Mouse (Mus musculus): ENCODE results near the gene Plk5. TPM values are rescaled to one million over a fixed set of nuclear protein-coding genes. Genes with fewer than 3 reads are reported as not detected.
A peak's percentile ranks its signal among the peaks of the same experiment; 100 is the strongest.
"Not testable (repeated sequence)": the region's sequence is repeated elsewhere in the genome, so short reads cannot be mapped to it uniquely, and the experiment has no call there.

Plk5 gene
- polyA plus RNA-seq, 1 experiment: not detected

- Histone ChIP-seq H3K4me1 (ENCODE audit: control insufficient read depth) (peaks cover 75% of the 10 kb centered on the region), H3K27me3 (ENCODE audit: control insufficient read depth) (peaks cover 41% of the 10 kb centered on the region)
These were observed 14.6 kb upstream of the Plk5 start for GRCm38 (mm10) chr10:80341491-80342304.

GRCm38 (mm10) chr10:80342305-80342748 lies 13.9 kb upstream of the Plk5 start:
- peaks cover 17% of the 10 kb centered on the region for H3K9me3 ChIP-seq (ENCODE audit: control insufficient read depth, low read length)
- TF ChIP-seq TAL1 (IDR thresholded peaks at IDR 0.05; ENCODE audit: low read length) (no peak), GATA1 (IDR thresholded peaks at IDR 0.05; ENCODE audit: low read length) (no peak)
- peaks cover 3% of the 10 kb centered on the region for H3K36me3 ChIP-seq (ENCODE audit: control insufficient read depth)
- peak overlapping the region; percentile 69 for H3K4me3 ChIP-seq (replicated peaks)
- peaks cover 46% of the 10 kb centered on the region for H3K27me3 ChIP-seq (ENCODE audit: control insufficient read depth)
- peaks cover 79% of the 10 kb centered on the region for H3K4me1 ChIP-seq (ENCODE audit: control insufficient read depth)

More at GRCm38 (mm10) chr10:80341491-80342304, 14.6 kb upstream of the Plk5 start:
- TF ChIP-seq TAL1 (IDR thresholded peaks at IDR 0.05; ENCODE audit: low read length) (no peak), GATA1 (IDR thresholded peaks at IDR 0.05; ENCODE audit: low read length) (no peak)
- Histone ChIP-seq H3K36me3 (ENCODE audit: control insufficient read depth) (peaks cover 9% of the 10 kb centered on the region), H3K9me3 (ENCODE audit: control insufficient read depth, low read length) (peaks cover 17% of the 10 kb centered on the region), H3K4me3 (replicated peaks) (peak overlapping the region; percentile 69)

DNA sequence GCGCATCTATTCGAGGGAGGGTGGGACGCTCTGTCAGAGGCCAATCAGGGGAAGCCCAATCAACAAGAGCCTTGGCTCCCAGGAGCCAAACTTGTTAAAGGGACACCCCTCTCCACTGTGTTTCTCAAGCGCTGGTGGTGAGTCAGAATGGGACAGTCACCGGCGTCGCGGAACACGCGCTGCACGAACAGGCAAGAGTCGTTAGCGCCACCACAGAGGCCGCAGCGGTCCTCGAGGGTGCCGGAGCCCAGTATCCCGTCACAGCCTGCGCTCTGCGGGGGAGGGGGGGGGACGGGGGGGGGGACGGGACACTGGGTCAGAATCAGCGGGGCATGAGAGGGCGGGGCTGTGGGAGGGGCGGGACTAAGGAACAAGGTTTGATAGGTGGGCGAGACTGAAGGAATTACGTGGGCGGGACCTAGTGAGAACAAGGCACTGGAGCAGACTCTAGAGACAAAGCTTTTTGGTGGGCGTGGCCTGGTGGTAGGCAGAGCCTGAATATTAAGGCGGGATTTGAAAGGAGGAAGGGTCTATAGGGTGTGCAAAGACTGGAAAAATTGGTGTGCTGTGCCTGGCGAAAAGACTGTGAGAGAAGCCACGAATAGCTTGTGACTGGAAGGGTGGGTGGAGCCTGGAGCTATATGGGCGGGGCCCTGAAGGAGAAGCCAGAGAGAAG lies 13.4 kb upstream of the Plk5 start:
- TF ChIP-seq GATA1 (IDR thresholded peaks at IDR 0.05; ENCODE audit: low read length) (no peak), TAL1 (IDR thresholded peaks at IDR 0.05; ENCODE audit: low read length) (no peak)
- Histone ChIP-seq H3K9me3 (ENCODE audit: control insufficient read depth, low read length) (peaks cover 17% of the 10 kb centered on the region), H3K36me3 (ENCODE audit: control insufficient read depth) (peaks cover 3% of the 10 kb centered on the region; the same call in 1 of the 2 replicates), H3K4me1 (ENCODE audit: control insufficient read depth) (peaks cover 85% of the 10 kb centered on the region), H3K4me3 (replicated peaks) (peak overlapping the region; percentile 69), H3K27me3 (ENCODE audit: control insufficient read depth) (peaks cover 51% of the 10 kb centered on the region)

GRCm38 (mm10) chr10:80343425-80343895 lies 12.8 kb upstream of the Plk5 start:
- H3K27me3 ChIP-seq (ENCODE audit: control insufficient read depth): peaks cover 57% of the 10 kb centered on the region
- no peaks in the 10 kb centered on the region for H3K36me3 ChIP-seq (ENCODE audit: control insufficient read depth)
- H3K4me3 ChIP-seq (replicated peaks): peak overlapping the region; percentile 69
- peaks cover 17% of the 10 kb centered on the region for H3K9me3 ChIP-seq (ENCODE audit: control insufficient read depth, low read length)
- no peak for TF ChIP-seq GATA1 (IDR thresholded peaks at IDR 0.05; ENCODE audit: low read length)
- TF ChIP-seq TAL1 (IDR thresholded peaks at IDR 0.05; ENCODE audit: low read length): no peak
- H3K4me1 ChIP-seq (ENCODE audit: control insufficient read depth): peaks cover 87% of the 10 kb centered on the region

DNA sequence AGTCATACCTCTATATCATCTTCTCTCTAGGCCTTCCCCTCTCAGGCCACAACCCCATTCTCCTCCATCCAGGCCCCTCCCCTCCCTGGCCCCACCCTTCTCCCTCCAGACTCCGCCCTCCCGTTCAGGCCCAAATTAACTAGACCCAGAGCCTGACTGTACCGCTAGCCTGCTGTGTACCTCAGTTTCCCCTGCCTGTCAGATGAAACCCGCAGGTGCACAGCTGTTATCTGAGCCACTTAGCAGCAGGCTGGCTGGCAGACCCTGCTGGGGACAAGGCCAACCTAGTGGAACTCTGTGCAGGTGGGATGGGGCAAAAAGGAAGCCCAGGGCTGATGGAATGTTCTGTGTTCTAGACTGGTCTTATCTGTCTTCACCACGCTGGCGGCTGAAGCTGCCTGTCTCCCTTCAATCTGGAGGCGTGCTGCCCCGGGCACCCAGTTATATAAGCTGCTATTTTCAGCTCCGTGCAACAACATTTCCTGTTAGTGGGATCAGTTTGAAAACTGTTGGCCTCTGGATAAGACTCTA lies 12.1 kb upstream of the Plk5 start:
- peaks cover 93% of the 10 kb centered on the region for H3K4me1 ChIP-seq (ENCODE audit: control insufficient read depth)

DNA sequence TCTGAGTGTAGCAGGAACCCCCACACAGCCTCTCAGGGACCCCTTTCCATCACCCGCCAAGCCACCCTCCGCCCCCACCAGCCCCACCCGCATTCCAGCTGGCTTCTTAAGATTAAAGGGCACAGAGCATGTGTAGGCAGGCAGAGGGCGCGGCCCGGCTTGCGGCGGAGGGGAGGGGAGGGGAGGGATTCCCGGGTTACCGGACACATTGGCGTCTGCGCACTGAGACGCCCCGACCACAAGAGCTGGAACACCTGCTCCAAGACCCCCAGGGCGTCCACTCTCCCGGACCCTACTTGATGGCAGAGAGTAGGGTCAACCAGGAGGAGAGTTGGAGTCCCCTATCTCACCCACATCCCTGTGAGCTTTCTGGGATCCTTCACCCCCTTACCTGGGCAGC lies 11.1 kb upstream of the Plk5 start:
- H3K4me3 ChIP-seq (replicated peaks): peak overlapping the region; percentile 69
- peaks cover 17% of the 10 kb centered on the region for H3K9me3 ChIP-seq (ENCODE audit: control insufficient read depth, low read length)
- H3K4me1 ChIP-seq (ENCODE audit: control insufficient read depth): peaks cover 88% of the 10 kb centered on the region
- H3K27me3 ChIP-seq (ENCODE audit: control insufficient read depth): peaks cover 72% of the 10 kb centered on the region
- no peaks in the 10 kb centered on the region for H3K36me3 ChIP-seq (ENCODE audit: control insufficient read depth)
- TF ChIP-seq GATA1 (IDR thresholded peaks at IDR 0.05; ENCODE audit: low read length) (no peak), TAL1 (IDR thresholded peaks at IDR 0.05; ENCODE audit: low read length) (peak; percentile 48; the same call in 2 of the 3 replicates)

More for the DNA sequence above, 12.1 kb upstream of the Plk5 start:
- H3K4me3 ChIP-seq (replicated peaks): peak overlapping the region; percentile 69
- peaks cover 17% of the 10 kb centered on the region for H3K9me3 ChIP-seq (ENCODE audit: control insufficient read depth, low read length)
- TF ChIP-seq GATA1 (IDR thresholded peaks at IDR 0.05; ENCODE audit: low read length) (peak; percentile 56), TAL1 (IDR thresholded peaks at IDR 0.05; ENCODE audit: low read length) (peak; percentile 79)
- H3K36me3 ChIP-seq (ENCODE audit: control insufficient read depth): no peaks in the 10 kb centered on the region
- H3K27me3 ChIP-seq (ENCODE audit: control insufficient read depth): peaks cover 64% of the 10 kb centered on the region

GRCm38 (mm10) chr10:80345929-80346328 lies 10.3 kb upstream of the Plk5 start:
- Histone ChIP-seq H3K4me1 (ENCODE audit: control insufficient read depth) (peaks cover 87% of the 10 kb centered on the region), H3K27me3 (ENCODE audit: control insufficient read depth) (peaks cover 72% of the 10 kb centered on the region), H3K9me3 (ENCODE audit: control insufficient read depth, low read length) (peaks cover 17% of the 10 kb centered on the region)
- H3K4me3 ChIP-seq (replicated peaks); H3K36me3 ChIP-seq (ENCODE audit: control insufficient read depth): not testable (repeated sequence)

DNA sequence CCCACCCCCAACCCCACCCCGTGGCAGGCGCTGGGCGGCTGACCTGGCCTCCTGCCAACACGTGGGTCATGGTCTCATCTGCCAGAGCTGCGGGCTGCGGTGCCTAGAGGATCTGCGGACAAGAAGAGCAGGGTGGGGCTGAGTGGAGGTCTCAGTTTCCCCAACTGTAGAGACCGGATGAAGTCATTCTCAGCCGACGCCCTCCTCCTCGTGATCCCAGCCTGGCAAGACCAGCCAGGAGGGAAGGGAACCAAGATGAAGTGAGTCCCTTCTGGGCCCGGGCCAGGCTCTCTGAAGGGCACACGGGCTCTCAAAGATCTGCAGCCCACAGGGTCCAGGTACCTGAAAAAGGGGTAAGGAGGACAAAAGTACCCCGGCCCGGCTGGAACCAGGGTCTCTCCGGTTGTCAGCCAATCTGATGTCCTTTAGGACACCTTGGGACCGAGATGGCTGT lies 8.7 kb upstream of the Plk5 start:
- peak overlapping the region; percentile 69 for H3K4me3 ChIP-seq (replicated peaks)
- no peaks in the 10 kb centered on the region for H3K36me3 ChIP-seq (ENCODE audit: control insufficient read depth)
- TF ChIP-seq TAL1 (IDR thresholded peaks at IDR 0.05; ENCODE audit: low read length): no peak
- no peak for TF ChIP-seq GATA1 (IDR thresholded peaks at IDR 0.05; ENCODE audit: low read length)
- H3K9me3 ChIP-seq (ENCODE audit: control insufficient read depth, low read length): peaks cover 2% of the 10 kb centered on the region; the same call in 1 of the 2 replicates
- peaks cover 72% of the 10 kb centered on the region for H3K27me3 ChIP-seq (ENCODE audit: control insufficient read depth)
- H3K4me1 ChIP-seq (ENCODE audit: control insufficient read depth): peaks cover 71% of the 10 kb centered on the region

All from erythroblast, embryonic 14.5 days (primary cell).